Mouse (Mus musculus) liver, embryonic 14.5 days (tissue): ENCODE results near the gene Pfdn4.

Source experiments
- CTCF ChIP-seq: IDR thresholded peaks from 2 replicates; pipeline ENCODE4 v1.5.1; 2016; ENCODE audit warnings: antibody characterized with exemption, low read depth, control low read depth
- EP300 ChIP-seq: IDR thresholded peaks from 2 replicates; pipeline ENCODE4 v1.6.1; 2016; ENCODE audit warnings: antibody characterized with exemption, low read depth

DNA sequence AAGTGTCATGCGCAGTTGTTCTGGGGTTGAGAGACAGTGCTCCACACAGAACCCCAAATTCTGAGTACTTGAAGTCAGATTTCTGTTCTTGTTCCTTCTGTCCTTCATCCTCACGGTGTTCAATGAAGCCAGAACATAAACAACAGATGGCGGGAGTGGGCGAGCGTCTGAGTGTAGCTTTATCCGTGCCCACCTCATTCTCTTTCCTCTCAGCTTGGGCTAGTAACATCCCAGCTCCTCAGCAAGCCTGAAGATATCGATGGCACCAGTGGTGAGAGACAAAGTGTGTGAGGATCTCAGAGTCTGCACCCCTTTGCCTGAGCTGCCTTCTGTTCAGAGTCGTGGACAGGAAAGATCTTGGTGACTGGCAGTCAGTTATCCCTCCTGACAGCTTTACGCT, 43.0 kb downstream of the Pfdn4 start:
- TF ChIP-seq CTCF (no peak), EP300 (no peak)
